Mouse (Mus musculus) fat pad, adult 2 months (tissue): ENCODE measurements around the gene Olfr509.
"Not testable (repeated sequence)": the region's sequence is repeated elsewhere in the genome, so short reads cannot be mapped to it uniquely, and the experiment has no call there.

Experiments
- DNase-seq: peaks from one replicate; pipeline ENCODE4 v3.0.0-alpha.2; 2011; ENCODE audit warnings: low read depth, low spot score; ENCODE audit errors: extremely low read depth

Olfr509 gene

GRCm38 (mm10) chr7:108651806-108652205 is at the start of gene Olfr509:
Olfr509 (minus strand) TSS chr7:108651906.
- no peak for DNase-seq

- no peak for DNase-seq
These were observed 27.2 kb upstream of the Olfr509 start for GRCm38 (mm10) chr7:108678886-108679285.

GRCm38 (mm10) chr7:108671058-108671457 is 19.4 kb upstream of the Olfr509 start:
- DNase-seq = no peak

- no peak for DNase-seq
These were observed 14.4 kb upstream of the Olfr509 start, which contains the start of gene Olfr510 for GRCm38 (mm10) chr7:108666118-108666517. Olfr510 (plus strand) TSS chr7:108666418.

GRCm38 (mm10) chr7:108662419-108662818 is 10.7 kb upstream of the Olfr509 start:
- no peak for DNase-seq

- DNase-seq = no peak
These were observed 22.0 kb downstream of the Olfr509 start, which contains the start of gene Olfr508 for GRCm38 (mm10) chr7:108629694-108630093. Olfr508 (plus strand) TSS chr7:108629994.

GRCm38 (mm10) chr7:108621514-108621913 is 30.2 kb downstream of the Olfr509 start, which contains the start of gene Olfr507:
Olfr507 (plus strand) TSS chr7:108621814.
- no peak for DNase-seq

- not testable (repeated sequence) for DNase-seq
These were observed 34.9 kb downstream of the Olfr509 start for GRCm38 (mm10) chr7:108616781-108617180.

- no peak for DNase-seq
These were observed 37.6 kb downstream of the Olfr509 start for GRCm38 (mm10) chr7:108614110-108614509.

GRCm38 (mm10) chr7:108610487-108610886 is 41.2 kb downstream of the Olfr509 start, which contains the start of gene Olfr506:
Olfr506 (plus strand) TSS chr7:108610787.
- DNase-seq = no peak

GRCm38 (mm10) chr7:108601916-108602315 is 49.8 kb downstream of the Olfr509 start:
- DNase-seq = not testable (repeated sequence)
